Mouse (Mus musculus) MEL (cell line): ENCODE results near the gene Gm826. TPM values are rescaled to one million over a fixed set of nuclear protein-coding genes. Genes with fewer than 3 reads are reported as not detected.

Experiments
- DNase-seq: peaks from one replicate; pipeline ENCODE4 v3.0.0; 2011; ENCODE audit warnings: low read depth, low spot score
- H3K27ac ChIP-seq: 2 replicates; pipeline ENCODE4 v1.5.1; 2012; ENCODE audit warnings: low read depth, mild to moderate bottlenecking, control low read depth, low read length, moderate library complexity; ENCODE audit not compliant: control insufficient read depth
- H3K27me3 ChIP-seq, 2 experiments: fragments of 150-350 bp in 1 of 2; sonication (generic) in 1 of 2; 2 replicates each; pipeline ENCODE4 v1.6.1; 2012; ENCODE audit warnings: low read length in 2 of 2, mild to moderate bottlenecking in 2 of 2, improper control_type of control experiment in 1 of 2, moderate library complexity in 1 of 2; ENCODE audit not compliant: insufficient read depth in 2 of 2, control insufficient read depth in 1 of 2
- H3K36me3 ChIP-seq, 2 experiments: 2 replicates each; pipeline ENCODE4 v1.6.1; 2012 to 2014; ENCODE audit warnings: low read length in 2 of 2, improper control_type of control experiment in 1 of 2, inconsistent platforms in 1 of 2, mild to moderate bottlenecking in 1 of 2; ENCODE audit not compliant: insufficient read depth in 2 of 2, control insufficient read depth in 1 of 2
- H3K4me1 ChIP-seq, 2 experiments: fragments of 150-350 bp in 1 of 2; sonication (generic) in 1 of 2; 2 replicates each; pipeline ENCODE4 v1.6.1; 2012; ENCODE audit warnings: low read length in 2 of 2, improper control_type of control experiment in 1 of 2, mild to moderate bottlenecking in 1 of 2; ENCODE audit not compliant: insufficient read depth in 2 of 2, control insufficient read depth in 1 of 2
- H3K4me3 ChIP-seq, 2 experiments: fragments of 150-350 bp in 1 of 2; sonication (generic) in 1 of 2; 2 replicates each; pipeline ENCODE4 v1.5.1; 2012; ENCODE audit warnings: low read depth in 2 of 2, low read length in 2 of 2, mild to moderate bottlenecking in 2 of 2, moderate library complexity in 2 of 2, control low read depth in 1 of 2, improper control_type of control experiment in 1 of 2; ENCODE audit not compliant: control insufficient read depth in 1 of 2, insufficient read depth in 1 of 2
- H3K79me2 ChIP-seq: 2 replicates; pipeline ENCODE4 v1.6.1; 2012; ENCODE audit warnings: mild to moderate bottlenecking, low read length, moderate library complexity; ENCODE audit not compliant: control insufficient read depth, poor library complexity, insufficient read depth
- H3K9ac ChIP-seq: 2 replicates; pipeline ENCODE4 v1.6.1; 2012; ENCODE audit warnings: low read depth, mild to moderate bottlenecking, control low read depth, low read length, moderate library complexity; ENCODE audit not compliant: control insufficient read depth, poor library complexity, severe bottlenecking
- H3K9me3 ChIP-seq: fragments of 150-350 bp; sonication (generic); replicated peaks from 2 replicates; pipeline ENCODE4 v1.6.1; 2012; ENCODE audit warnings: mild to moderate bottlenecking, low read length, improper control_type of control experiment, moderate library complexity; ENCODE audit not compliant: insufficient read depth
- BHLHE40 ChIP-seq: IDR thresholded peaks from 2 replicates; pipeline ENCODE4 v1.6.1; 2012; ENCODE audit warnings: low read depth, mild to moderate bottlenecking, inconsistent platforms, low read length, improper control_type of control experiment, borderline replicate concordance
- CHD1 ChIP-seq: IDR thresholded peaks from 2 replicates; pipeline ENCODE4 v1.6.1; 2012; ENCODE audit warnings: low read depth, mild to moderate bottlenecking, inconsistent platforms, low read length, improper control_type of control experiment
- CHD2 ChIP-seq: IDR thresholded peaks from 2 replicates; pipeline ENCODE4 v1.6.1; 2011; ENCODE audit warnings: low read length, improper control_type of control experiment
- CTCF ChIP-seq, 3 experiments: IDR thresholded peaks in 2 of 3; conservative IDR thresholded peaks in 1 of 3; 2 replicates each; pipeline ENCODE4 v1.5.1; 2011 to 2012; ENCODE audit warnings: low read length in 3 of 3, low read depth in 2 of 3, mild to moderate bottlenecking in 2 of 3, improper control_type of control experiment in 1 of 3, inconsistent platforms in 1 of 3, mixed read lengths in 1 of 3, moderate library complexity in 1 of 3; ENCODE audit not compliant: control insufficient read depth in 1 of 3, insufficient read depth in 1 of 3, poor library complexity in 1 of 3, severe bottlenecking in 1 of 3
- E2F4 ChIP-seq: IDR thresholded peaks from 2 replicates; pipeline ENCODE4 v1.6.1; 2011; ENCODE audit warnings: low read depth, low read length, improper control_type of control experiment, borderline replicate concordance
- ELF1 ChIP-seq: IDR thresholded peaks from 2 replicates; pipeline ENCODE4 v1.6.1; 2014; ENCODE audit warnings: low read depth, mild to moderate bottlenecking, inconsistent platforms, low read length, improper control_type of control experiment, moderate library complexity
- ETS1 ChIP-seq: IDR thresholded peaks from 2 replicates; pipeline ENCODE4 v1.6.1; 2012; ENCODE audit warnings: low read depth, mild to moderate bottlenecking, inconsistent platforms, low read length, improper control_type of control experiment, moderate library complexity
- GABPA ChIP-seq: IDR thresholded peaks from 2 replicates; pipeline ENCODE4 v1.6.1; 2012; ENCODE audit warnings: low read depth, mild to moderate bottlenecking, inconsistent platforms, low read length, improper control_type of control experiment, moderate library complexity
- GATA1 ChIP-seq: IDR thresholded peaks from 2 replicates; pipeline ENCODE4 v1.6.1; 2011; ENCODE audit warnings: low read depth, low read length, improper control_type of control experiment
- JUND ChIP-seq: IDR thresholded peaks from 2 replicates; pipeline ENCODE4 v1.6.1; 2011; ENCODE audit warnings: low read depth, mild to moderate bottlenecking, improper control_type of control experiment, low read length
- KAT2A ChIP-seq: conservative IDR thresholded peaks from 2 replicates; pipeline ENCODE4 v1.6.1; 2012; ENCODE audit warnings: low read depth, low read length, improper control_type of control experiment, inconsistent platforms
- MAFK ChIP-seq: IDR thresholded peaks from 2 replicates; pipeline ENCODE4 v1.6.1; 2011; ENCODE audit warnings: low read depth, mild to moderate bottlenecking, low read length, improper control_type of control experiment, borderline replicate concordance
- MEF2A ChIP-seq: IDR thresholded peaks from 2 replicates; pipeline ENCODE4 v1.6.1; 2014; ENCODE audit warnings: low read depth, mild to moderate bottlenecking, inconsistent platforms, low read length, improper control_type of control experiment; ENCODE audit not compliant: poor library complexity, insufficient replicate concordance, severe bottlenecking; ENCODE audit errors: extremely low read depth
- MYB ChIP-seq: IDR thresholded peaks from 2 replicates; pipeline ENCODE4 v1.6.1; 2011; ENCODE audit warnings: mild to moderate bottlenecking, low read depth, low read length, improper control_type of control experiment
- MYC ChIP-seq: IDR thresholded peaks from 2 replicates; pipeline ENCODE4 v1.6.1; 2011; ENCODE audit warnings: low read depth, mild to moderate bottlenecking, low read length, improper control_type of control experiment, moderate library complexity
- POLR2A ChIP-seq, 2 experiments: IDR thresholded peaks; 2 replicates each; pipeline ENCODE4 v1.6.1; 2011 to 2012; ENCODE audit warnings: low read length in 2 of 2, mild to moderate bottlenecking in 2 of 2, control low read depth in 1 of 2, improper control_type of control experiment in 1 of 2, low read depth in 1 of 2, moderate library complexity in 1 of 2; ENCODE audit not compliant: control insufficient read depth in 1 of 2, insufficient read depth in 1 of 2, poor library complexity in 1 of 2
- POLR2AphosphoS2 ChIP-seq: IDR thresholded peaks from 2 replicates; pipeline ENCODE4 v1.6.1; 2011; ENCODE audit warnings: low read length, improper control_type of control experiment
- POLR2AphosphoS5 ChIP-seq: IDR thresholded peaks from 2 replicates; pipeline ENCODE4 v1.6.1; 2012; ENCODE audit warnings: low read depth, borderline replicate concordance, mild to moderate bottlenecking, inconsistent platforms, low read length, moderate library complexity, mixed read lengths
- RAD21 ChIP-seq: IDR thresholded peaks from 2 replicates; pipeline ENCODE4 v1.6.1; 2011; ENCODE audit warnings: mild to moderate bottlenecking, low read depth, low read length, improper control_type of control experiment
- RCOR1 ChIP-seq: IDR thresholded peaks from 2 replicates; pipeline ENCODE4 v1.6.1; 2012; ENCODE audit warnings: low read depth, mild to moderate bottlenecking, inconsistent platforms, low read length, improper control_type of control experiment
- TAL1 ChIP-seq: IDR thresholded peaks from 2 replicates; pipeline ENCODE4 v1.6.1; 2012; ENCODE audit warnings: mild to moderate bottlenecking, inconsistent platforms, low read length, moderate library complexity, mixed read lengths
- UBTF ChIP-seq: IDR thresholded peaks from 2 replicates; pipeline ENCODE4 v1.6.1; 2012; ENCODE audit warnings: low read depth, mild to moderate bottlenecking, inconsistent platforms, low read length, improper control_type of control experiment, moderate library complexity, borderline replicate concordance; ENCODE audit not compliant: insufficient read depth
- USF1 ChIP-seq: IDR thresholded peaks from 2 replicates; pipeline ENCODE4 v1.6.1; 2014; ENCODE audit warnings: low read depth, mild to moderate bottlenecking, inconsistent platforms, low read length, improper control_type of control experiment, moderate library complexity
- USF2 ChIP-seq, 2 experiments: IDR thresholded peaks; 2 replicates each; pipeline ENCODE4 v1.6.1; 2011 to 2012; ENCODE audit warnings: improper control_type of control experiment in 2 of 2, low read length in 2 of 2, borderline replicate concordance in 1 of 2, inconsistent platforms in 1 of 2, low read depth in 1 of 2, mild to moderate bottlenecking in 1 of 2; ENCODE audit not compliant: insufficient read depth in 1 of 2
- ZMIZ1 ChIP-seq: IDR thresholded peaks from 2 replicates; pipeline ENCODE4 v1.6.1; 2012; ENCODE audit warnings: low read depth, mild to moderate bottlenecking, inconsistent platforms, low read length, improper control_type of control experiment, moderate library complexity
- ZNF384 ChIP-seq: IDR thresholded peaks from 2 replicates; pipeline ENCODE4 v1.6.1; 2012; ENCODE audit warnings: low read depth, mild to moderate bottlenecking, inconsistent platforms, low read length, improper control_type of control experiment
- polyA plus RNA-seq, 2 experiments: library from polyadenylated mRNA; stranded (reverse) in 1 of 2; unstranded in 1 of 2; fragments of >175 nt in 1 of 2; fragments of >200 nt in 1 of 2; gene quantifications; 2 replicates each; pipeline versions ENCODE4 v1.2.1 to v1.2.4; 2012; ENCODE audit warnings: low replicate concordance in 2 of 2, low read depth in 1 of 2; ENCODE audit not compliant: insufficient read length in 2 of 2, insufficient read depth in 1 of 2, missing spikeins in 1 of 2
- total RNA-seq: library from RNA; depleted of rRNA; stranded (reverse); fragments of 300-350 nt; gene quantifications from 2 replicates; pipeline ENCODE4 v1.2.3, GENCODE M21; 2012

Gm826 gene
- total and polyA plus RNA-seq, 3 experiments = not detected

DNA sequence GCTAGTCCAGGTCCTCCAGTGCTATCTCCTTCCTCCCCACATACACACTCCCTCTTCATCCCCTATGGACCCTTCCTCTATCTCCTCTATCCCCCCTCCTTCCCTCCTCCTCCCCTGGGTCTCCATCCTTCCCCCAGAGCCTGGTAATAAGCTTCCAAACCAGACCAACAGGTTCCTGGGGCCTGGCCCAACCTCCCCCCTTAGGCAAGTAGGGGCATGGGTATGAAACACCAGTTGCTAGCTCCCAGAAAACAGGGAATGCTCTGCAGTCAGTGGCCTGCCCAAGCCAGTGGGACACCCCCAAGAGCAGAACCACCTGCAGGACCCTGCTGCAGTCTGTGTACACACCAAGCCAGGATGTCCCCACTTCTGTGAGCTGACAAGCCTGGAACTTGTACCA, 11.7 kb upstream of the Gm826 start:
- Histone ChIP-seq H3K27ac (no peak overlapping the region), H3K79me2 (no peaks in the 10 kb centered on the region), H3K9ac (no peak overlapping the region), H3K9me3 (no peaks in the 10 kb centered on the region), H3K4me1 (no peaks in the 10 kb centered on the region), H3K27me3 (no peaks in the 10 kb centered on the region), H3K4me3 (no peak overlapping the region), H3K36me3 (no peaks in the 10 kb centered on the region)
- DNase-seq = no peak
- TF ChIP-seq GATA1 = no peak
- TF ChIP-seq CHD1 = no peak
- TF ChIP-seq TAL1 = no peak
- TF ChIP-seq ZMIZ1 = no peak
- no peak for TF ChIP-seq E2F4
- TF ChIP-seq KAT2A = no peak
- TF ChIP-seq CHD2 = no peak
- no peak for TF ChIP-seq ETS1
- TF ChIP-seq BHLHE40 = no peak
- TF ChIP-seq MAFK = no peak
- TF ChIP-seq USF2 (IDR thresholded peaks at IDR 0.05; ENCODE audit: borderline replicate concordance in 1 of 2, insufficient read depth in 1 of 2, low read depth in 1 of 2, low read length in 2 of 2) = no peak
- TF ChIP-seq CTCF (IDR thresholded peaks at IDR 0.05 in 2 of 3, conservative IDR thresholded peaks at IDR 0.05 in 1 of 3; ENCODE audit: control insufficient read depth in 1 of 3, insufficient read depth in 1 of 3, low read depth in 2 of 3, low read length in 3 of 3, poor library complexity in 1 of 3, severe bottlenecking in 1 of 3) = no peak
- TF ChIP-seq GABPA = no peak
- no peak for TF ChIP-seq POLR2AphosphoS5
- no peak for TF ChIP-seq POLR2AphosphoS2
- no peak for TF ChIP-seq MYB
- no peak for TF ChIP-seq JUND
- no peak for TF ChIP-seq MYC
- no peak for TF ChIP-seq RAD21
- TF ChIP-seq MEF2A = no peak

DNA sequence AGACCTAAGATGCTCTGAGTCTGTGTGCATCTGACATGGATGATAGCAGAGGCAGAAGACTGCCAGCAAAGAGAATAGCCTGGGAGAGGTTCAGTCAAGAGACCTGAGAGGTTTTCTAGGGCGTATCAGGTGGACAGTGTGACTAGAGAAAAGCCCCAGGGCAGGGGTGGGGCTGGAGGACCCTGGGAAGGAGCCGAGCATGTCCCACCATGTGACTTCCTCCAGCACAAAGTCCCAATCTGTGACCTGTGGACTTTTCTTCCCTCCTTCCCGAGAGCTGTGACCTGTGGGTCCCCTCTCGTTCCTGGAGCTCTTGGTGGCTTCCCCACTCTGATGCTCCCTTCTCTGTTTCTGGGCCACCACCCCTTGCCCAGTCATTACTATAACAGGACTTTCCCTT, 6.2 kb upstream of the Gm826 start:
- Histone ChIP-seq H3K27me3 (no peaks in the 10 kb centered on the region), H3K36me3 (no peaks in the 10 kb centered on the region), H3K79me2 (no peaks in the 10 kb centered on the region), H3K4me1 (no peaks in the 10 kb centered on the region), H3K4me3 (no peak overlapping the region), H3K9ac (no peak overlapping the region), H3K9me3 (no peaks in the 10 kb centered on the region), H3K27ac (no peak overlapping the region)
- no peak for TF ChIP-seq USF1
- no peak for TF ChIP-seq ETS1
- TF ChIP-seq BHLHE40 = no peak
- TF ChIP-seq CTCF (IDR thresholded peaks at IDR 0.05 in 2 of 3, conservative IDR thresholded peaks at IDR 0.05 in 1 of 3; ENCODE audit: control insufficient read depth in 1 of 3, insufficient read depth in 1 of 3, low read depth in 2 of 3, low read length in 3 of 3, poor library complexity in 1 of 3, severe bottlenecking in 1 of 3) = no peak
- TF ChIP-seq ELF1 = no peak
- TF ChIP-seq ZNF384 = no peak
- no peak for TF ChIP-seq GABPA
- no peak for TF ChIP-seq UBTF
- no peak for TF ChIP-seq GATA1
- TF ChIP-seq POLR2AphosphoS5 = no peak
- no peak for TF ChIP-seq POLR2A (IDR thresholded peaks at IDR 0.05; ENCODE audit: control insufficient read depth in 1 of 2, insufficient read depth in 1 of 2, low read depth in 1 of 2, low read length in 2 of 2, poor library complexity in 1 of 2)
- TF ChIP-seq RAD21 = no peak
- no peak for TF ChIP-seq MAFK
- no peak for TF ChIP-seq RCOR1
- no peak for TF ChIP-seq CHD1
- no peak for TF ChIP-seq KAT2A
- no peak for DNase-seq
